13 mouse cellular contexts compared by ENCODE assay signal in genomic region chrX:137121718-137122117, GRCm38 (mm10). TPM values are rescaled to one million over a fixed set of nuclear protein-coding genes. Genes with fewer than 3 reads are reported as not detected.
DNase-seq lines count a peak whose midpoint lies in the region; ATAC-seq and TF ChIP-seq lines count a peak whose summit lies in the region.
"Had no signal": no experiment of that assay in that cellular context is flagged by ENCODE, and none has a peak within 500 bp of the region (broad histone marks: within the 10 kb centered on the region; RNA-seq: fewer than 3 reads in every experiment).

Gene Esx1 (minus strand): TSS chrX:137122083.

- H3K36me3 ChIP-seq in forebrain, embryonic 11.5 days (ENCODE audit: control insufficient read depth, insufficient read depth, low read length) = no peaks in the 10 kb centered on the region
- no peaks in the 10 kb centered on the region for H3K36me3 ChIP-seq in forebrain, postnatal 0 days (ENCODE audit: insufficient read depth)
- no peaks in the 10 kb centered on the region for H3K36me3 ChIP-seq in kidney, embryonic 14.5 days (ENCODE audit: control insufficient read depth, insufficient read depth, low read length)
- no peaks in the 10 kb centered on the region for H3K36me3 ChIP-seq in limb, embryonic 15.5 days

- H3K4me2 ChIP-seq in forebrain, embryonic 11.5 days (ENCODE audit: low read depth, low read length, severe bottlenecking) = peak within 1 kb of the TSS; percentile 27; the same call in 1 of the 2 replicates
- no peak within 1 kb of the TSS for H3K4me2 ChIP-seq in forebrain, postnatal 0 days (ENCODE audit: low read depth)
- no peak within 1 kb of the TSS for H3K4me2 ChIP-seq in kidney, embryonic 14.5 days (replicated peaks; ENCODE audit: low read depth, low read length)
- no peak within 1 kb of the TSS for H3K4me2 ChIP-seq in limb, embryonic 15.5 days

- no peak within 1 kb of the TSS for H3K27ac ChIP-seq in forebrain, embryonic 11.5 days (ENCODE audit: low read depth, low read length)
- H3K27ac ChIP-seq in forebrain, postnatal 0 days (ENCODE audit: low read depth, low read length) = no peak within 1 kb of the TSS
- no peak within 1 kb of the TSS for H3K27ac ChIP-seq in kidney, embryonic 14.5 days (ENCODE audit: low read depth, low read length)
- no peak within 1 kb of the TSS for H3K27ac ChIP-seq in limb, embryonic 15.5 days
- H3K27ac ChIP-seq: layer of hippocampus, adult 2 months had no signal

- no peak for TF ChIP-seq CTCF in forebrain, postnatal 0 days (IDR thresholded peaks at IDR 0.05; ENCODE audit: low read depth)

- H3K4me1 ChIP-seq in forebrain, embryonic 11.5 days (replicated peaks; ENCODE audit: control insufficient read depth, insufficient read depth, low read length) = no peaks in the 10 kb centered on the region
- H3K4me1 ChIP-seq in forebrain, postnatal 0 days (ENCODE audit: insufficient read depth) = no peaks in the 10 kb centered on the region
- no peaks in the 10 kb centered on the region for H3K4me1 ChIP-seq in kidney, embryonic 14.5 days (ENCODE audit: control insufficient read depth, insufficient read depth, low read length)
- H3K4me1 ChIP-seq in limb, embryonic 15.5 days = peaks cover 20% of the 10 kb centered on the region; the same call in 1 of the 2 replicates

- intact Hi-C loops in left cerebral cortex, postnatal 10 days (cut with DNase I) = no loop called here

- no peak within 1 kb of the TSS for H3K4me3 ChIP-seq in forebrain, embryonic 11.5 days (ENCODE audit: low read depth, low read length)
- no peak within 1 kb of the TSS for H3K4me3 ChIP-seq in forebrain, postnatal 0 days (ENCODE audit: low read depth, low read length)
- peak within 1 kb of the TSS; percentile 12; the same call in 1 of the 2 replicates for H3K4me3 ChIP-seq in kidney, embryonic 14.5 days (ENCODE audit: low read length)
- H3K4me3 ChIP-seq in limb, embryonic 15.5 days = 0 out of 2 replicates have a peak within 1 kb of the TSS, but pooled peaks have one; percentile 9
- H3K4me3 ChIP-seq: layer of hippocampus, adult 2 months had no signal

- no peak for DNase-seq in forebrain, embryonic 11.5 days (ENCODE audit: low spot score)
- DNase-seq in forebrain, postnatal 0 days = no peak
- no peak for DNase-seq in kidney, postnatal 25 days
- DNase-seq in retina, postnatal 1 day = peak; percentile 42
- no peak for DNase-seq in retina, embryonic 14.5 days (ENCODE audit: low spot score)
- DNase-seq in left cerebral cortex, postnatal 10 days (ENCODE audit: extremely low spot score in 1 of 2, low spot score in 2 of 2) = no peak
- DNase-seq: adrenal gland, postnatal 10 days; cerebellum, adult 8-10 months had no signal

- H3K27me3 ChIP-seq in forebrain, embryonic 11.5 days (ENCODE audit: control insufficient read depth, insufficient read depth, low read length) = peaks cover 66% of the 10 kb centered on the region
- H3K27me3 ChIP-seq in forebrain, postnatal 0 days (ENCODE audit: insufficient read depth, low read length) = peaks cover 33% of the 10 kb centered on the region
- peaks cover 72% of the 10 kb centered on the region for H3K27me3 ChIP-seq in kidney, embryonic 14.5 days (ENCODE audit: control insufficient read depth, insufficient read depth, low read length)
- peaks cover 71% of the 10 kb centered on the region for H3K27me3 ChIP-seq in limb, embryonic 15.5 days

- WGBS in forebrain, embryonic 11.5 days = 13% methylated on average over 16 of the region's 21 CpGs
- 28% methylated on average over 21 of the region's 21 CpGs for WGBS in forebrain, postnatal 0 days
- 28% methylated on average over 21 of the region's 21 CpGs for WGBS in kidney, embryonic 14.5 days
- WGBS in limb, embryonic 15.5 days = 30% methylated on average over 15 of the region's 21 CpGs

- no peaks in the 10 kb centered on the region for H3K9me3 ChIP-seq in forebrain, embryonic 11.5 days (ENCODE audit: control insufficient read depth, low read length)
- no peaks in the 10 kb centered on the region for H3K9me3 ChIP-seq in forebrain, postnatal 0 days (ENCODE audit: low read length)
- H3K9me3 ChIP-seq in kidney, embryonic 14.5 days (ENCODE audit: control insufficient read depth, low read length) = no peaks in the 10 kb centered on the region
- no peaks in the 10 kb centered on the region for H3K9me3 ChIP-seq in limb, embryonic 15.5 days

- H3K9ac ChIP-seq in forebrain, embryonic 11.5 days (ENCODE audit: low read length) = no peak within 1 kb of the TSS
- H3K9ac ChIP-seq in forebrain, postnatal 0 days = no peak within 1 kb of the TSS
- no peak within 1 kb of the TSS for H3K9ac ChIP-seq in kidney, embryonic 14.5 days (ENCODE audit: low read depth, low read length)
- no peak within 1 kb of the TSS for H3K9ac ChIP-seq in limb, embryonic 15.5 days

- no peak for ATAC-seq in forebrain, embryonic 11.5 days (replicated peaks; ENCODE audit: low FRiP score)
- no peak for ATAC-seq in forebrain, postnatal 0 days
- ATAC-seq in kidney, embryonic 14.5 days (ENCODE audit: low FRiP score, low TSS enrichment) = no peak
- ATAC-seq in limb, embryonic 15.5 days (ENCODE audit: insufficient number of reproducible peaks, low FRiP score, low TSS enrichment, low read depth) = no peak

RNA-seq across cellular contexts. Expression of gene Esx1, which starts in this region (rescaled TPM):
- polyA plus RNA-seq in forebrain, embryonic 11.5 days (2014; fragmentation: Nextera tagmentation; extraction: Ambion mirVana) = not detected in 2 replicates
- total RNA-seq in forebrain, postnatal 0 days (2014; rRNA removed) = not detected in 2 replicates
- not detected in 2 replicates for polyA plus RNA-seq in forebrain, postnatal 0 days (2015; fragmentation: Nextera tagmentation; extraction: Ambion mirVana)
- not detected in 2 replicates for polyA plus RNA-seq in kidney, embryonic 14.5 days (2014; fragmentation: Nextera tagmentation; extraction: Ambion mirVana)
- polyA plus RNA-seq in limb, embryonic 15.5 days (2015; fragmentation: Nextera tagmentation; extraction: Ambion mirVana) = not detected in 2 replicates
- total RNA-seq in left cerebral cortex, postnatal 10 days (2021) = not detected
- total RNA-seq: adrenal gland, postnatal 10 days; gastrocnemius, adult 18-20 months; layer of hippocampus, adult 2 months had no signal
- polyA plus RNA-seq: liver, embryonic 16.5 days had no signal

Comparison
In these comparisons a context has a peak if more than half of its experiments do, and no peak if none do; other contexts are left out.
1. H3K4me3 ChIP-seq: peak in kidney, embryonic 14.5 days (single experiment) and limb, embryonic 15.5 days (single experiment); none in forebrain, embryonic 11.5 days (single experiment) and forebrain, postnatal 0 days (single experiment).